Mouse (Mus musculus) heart, adult 2 months (tissue): ENCODE data around the gene Igfbp3.

Experiments used
- CTCF ChIP-seq: fragments of 200-600 bp; IDR thresholded peaks from 2 replicates; pipeline ENCODE4 v1.8.1; 2022; ENCODE audit warnings: antibody characterized with exemption, mild to moderate bottlenecking, moderate library complexity
- POLR2A ChIP-seq: fragments of 200-500 bp; IDR thresholded peaks from 2 replicates; pipeline ENCODE4 v1.6.1; 2011; ENCODE audit warnings: mild to moderate bottlenecking, low read depth, low read length, control low read depth; ENCODE audit not compliant: insufficient read depth

- TF ChIP-seq POLR2A (no peak), CTCF (no peak)
These were observed 15.7 kb downstream of the Igfbp3 start for GRCm38 (mm10) chr11:7198006-7198405.
